Mouse (Mus musculus) spleen, adult 2 months (tissue): ENCODE measurements around the gene Optc. TPM values are rescaled to one million over a fixed set of nuclear protein-coding genes. Genes with fewer than 3 reads are reported as not detected.

Experiments
- DNase-seq, 2 experiments: peaks; one replicate each; pipeline versions ENCODE4 v3.0.0 to v3.0.0-alpha.2; 2012 to 2021; ENCODE audit warnings: low spot score in 2 of 2, low read depth in 1 of 2
- H3K27ac ChIP-seq: fragments of 200-500 bp; 2 replicates; pipeline ENCODE4 v1.5.1; 2012; ENCODE audit warnings: low read length, inconsistent platforms; ENCODE audit not compliant: insufficient read depth
- H3K27me3 ChIP-seq: fragments of 200-500 bp; 2 replicates; pipeline ENCODE4 v1.6.1; 2012; ENCODE audit warnings: mild to moderate bottlenecking, moderate library complexity, low read length, inconsistent platforms; ENCODE audit not compliant: control insufficient read depth, insufficient read depth
- H3K36me3 ChIP-seq: fragments of 200-500 bp; 2 replicates; pipeline ENCODE4 v1.6.1; 2012; ENCODE audit warnings: mild to moderate bottlenecking, low read length, inconsistent platforms; ENCODE audit not compliant: control insufficient read depth, insufficient read depth
- H3K4me1 ChIP-seq: fragments of 200-500 bp; 2 replicates; pipeline ENCODE4 v1.6.1; 2011; ENCODE audit warnings: inconsistent platforms; ENCODE audit not compliant: control insufficient read depth, insufficient read depth, insufficient read length
- H3K4me3 ChIP-seq: fragments of 200-500 bp; 2 replicates; pipeline ENCODE4 v1.5.1; 2011; ENCODE audit warnings: mild to moderate bottlenecking, inconsistent platforms; ENCODE audit not compliant: insufficient read depth, insufficient read length; ENCODE audit errors: extremely low read depth
- CTCF ChIP-seq: fragments of 200-500 bp; IDR thresholded peaks from 2 replicates; pipeline ENCODE4 v1.5.1; 2011; ENCODE audit warnings: mild to moderate bottlenecking, inconsistent platforms; ENCODE audit not compliant: insufficient read depth, insufficient read length, insufficient replicate concordance; ENCODE audit errors: extremely low read depth
- POLR2A ChIP-seq: fragments of 200-500 bp; IDR thresholded peaks from 2 replicates; pipeline ENCODE4 v1.6.1; 2011; ENCODE audit warnings: low read depth, low read length, inconsistent platforms
- WGBS: fragments of 180-500 bp; shearing (Covaris S2); methylation state at CpG from one replicate; pipeline ENCODE4 v1.1.7; 2018; 5-methylcytosine and 5-hydroxymethylcytosine counted together
- polyA plus RNA-seq: library from polyadenylated mRNA; depleted of rRNA; stranded (reverse); fragments of >200 nt; gene quantifications from 2 replicates; pipeline ENCODE4 v1.2.3, GENCODE M21; 2012; rRNA removed

Optc gene
- polyA plus RNA-seq = 0.09 and 0.15 TPM in 2 replicates

GRCm38 (mm10) chr1:133907949-133908658 is at the start of gene Optc:
Gene Optc, minus strand, starts transcription at chr1:133907999.
- 0 out of 2 replicates have a peak, but pooled peaks cover 2% of the 10 kb centered on the region for H3K4me1 ChIP-seq
- peak within 1 kb of the TSS; percentile 25; the same call in 1 of the 2 replicates for H3K27ac ChIP-seq
- WGBS = 12% methylated on average over 30 of the region's 30 CpGs
- no peak for TF ChIP-seq CTCF
- no peak for TF ChIP-seq POLR2A
- peak within 1 kb of the TSS; percentile 21; the same call in 1 of the 2 replicates for H3K4me3 ChIP-seq
- no peaks in the 10 kb centered on the region for H3K36me3 ChIP-seq
- no peak for DNase-seq
- no peaks in the 10 kb centered on the region for H3K27me3 ChIP-seq

GRCm38 (mm10) chr1:133954009-133954408 is 46.2 kb upstream of the Optc start:
- WGBS = 64% methylated on average over 2 of the region's 2 CpGs
- no peaks in the 10 kb centered on the region for H3K4me1 ChIP-seq
- no peaks in the 10 kb centered on the region for H3K36me3 ChIP-seq
- TF ChIP-seq CTCF (no peak), POLR2A (no peak)
- H3K4me3 ChIP-seq = no peak overlapping the region
- DNase-seq = no peak
- H3K27ac ChIP-seq = no peak overlapping the region
- H3K27me3 ChIP-seq = no peaks in the 10 kb centered on the region

GRCm38 (mm10) chr1:133953261-133953742 is 45.5 kb upstream of the Optc start:
- WGBS = 88% methylated on average over 9 of the region's 9 CpGs
- H3K4me1 ChIP-seq = no peaks in the 10 kb centered on the region
- H3K27ac ChIP-seq = no peak overlapping the region
- H3K36me3 ChIP-seq = no peaks in the 10 kb centered on the region
- no peak overlapping the region for H3K4me3 ChIP-seq
- no peak for TF ChIP-seq POLR2A
- no peak for TF ChIP-seq CTCF
- DNase-seq = no peak
- H3K27me3 ChIP-seq = no peaks in the 10 kb centered on the region

GRCm38 (mm10) chr1:133951598-133951997 is 43.8 kb upstream of the Optc start:
- Histone ChIP-seq H3K4me3 (no peak overlapping the region), H3K27ac (no peak overlapping the region), H3K4me1 (no peaks in the 10 kb centered on the region), H3K27me3 (no peaks in the 10 kb centered on the region), H3K36me3 (no peaks in the 10 kb centered on the region)
- no peak for TF ChIP-seq CTCF
- TF ChIP-seq POLR2A = no peak
- WGBS = 50% methylated on average over 6 of the region's 6 CpGs
- no peak for DNase-seq

GRCm38 (mm10) chr1:133950061-133950782 is 42.4 kb upstream of the Optc start:
- 65% methylated on average over 7 of the region's 7 CpGs for WGBS
- H3K4me1 ChIP-seq = no peaks in the 10 kb centered on the region

GRCm38 (mm10) chr1:133945106-133945505 is 37.3 kb upstream of the Optc start:
- Histone ChIP-seq H3K27me3 (no peaks in the 10 kb centered on the region), H3K36me3 (no peaks in the 10 kb centered on the region), H3K4me1 (no peaks in the 10 kb centered on the region), H3K4me3 (no peak overlapping the region), H3K27ac (no peak overlapping the region)
- TF ChIP-seq CTCF = no peak
- WGBS = 89% methylated on average over 3 of the region's 3 CpGs
- no peak for DNase-seq

More at GRCm38 (mm10) chr1:133950061-133950782, 42.4 kb upstream of the Optc start:
- Histone ChIP-seq H3K4me3 (no peak overlapping the region), H3K36me3 (no peaks in the 10 kb centered on the region), H3K27ac (no peak overlapping the region), H3K27me3 (no peaks in the 10 kb centered on the region)
- no peak for DNase-seq
- TF ChIP-seq CTCF (no peak), POLR2A (no peak)
